Mouse (Mus musculus) lung, adult 2 months (tissue): Measurements from ENCODE around the gene Tmem203.

Source experiments
- CTCF ChIP-seq: fragments of 200-500 bp; IDR thresholded peaks from 2 replicates; pipeline ENCODE4 v1.5.1; 2011; ENCODE audit warnings: mild to moderate bottlenecking, low read length, control low read depth; ENCODE audit not compliant: insufficient read depth
- POLR2A ChIP-seq: fragments of 200-500 bp; IDR thresholded peaks from 2 replicates; pipeline ENCODE4 v1.6.1; 2011; ENCODE audit warnings: low read depth, mild to moderate bottlenecking, control low read depth, low read length, borderline replicate concordance; ENCODE audit errors: extremely low read depth

DNA sequence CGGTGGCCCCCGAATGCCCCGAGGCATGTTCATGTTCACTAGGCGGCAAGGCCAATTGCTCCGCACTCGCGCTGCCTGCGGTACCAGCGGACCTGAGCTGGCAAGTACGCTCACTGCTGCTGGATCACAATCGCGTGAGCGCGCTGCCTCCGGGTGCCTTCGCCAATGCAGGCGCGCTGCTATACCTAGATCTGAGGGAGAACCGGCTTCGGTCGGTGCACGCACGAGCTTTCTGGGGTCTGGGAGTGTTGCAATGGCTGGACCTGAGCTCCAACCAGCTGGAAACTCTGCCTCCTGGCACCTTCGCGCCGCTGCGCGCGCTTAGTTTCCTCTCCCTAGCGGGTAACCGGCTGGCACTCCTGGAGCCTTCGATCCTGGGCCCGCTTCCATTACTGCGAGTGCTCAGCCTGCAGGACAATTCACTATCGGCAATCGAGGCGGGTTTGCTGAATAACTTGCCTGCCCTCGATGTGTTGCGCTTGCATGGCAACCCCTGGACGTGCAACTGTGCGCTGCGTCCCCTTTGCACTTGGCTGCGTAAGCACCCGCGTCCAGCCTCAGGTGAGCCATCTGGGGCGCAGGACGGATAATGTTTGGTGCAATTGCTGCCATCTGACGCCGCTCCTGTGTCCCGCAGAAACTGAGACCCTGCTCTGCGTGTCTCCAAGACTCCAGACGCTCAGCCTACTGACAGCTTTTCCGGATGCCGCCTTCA lies 35.0 kb downstream of the Tmem203 start:
- TF ChIP-seq CTCF: no peak
- no peak for TF ChIP-seq POLR2A
